Mouse (Mus musculus): ENCODE measurements around the gene Frmd4b.

DNA sequence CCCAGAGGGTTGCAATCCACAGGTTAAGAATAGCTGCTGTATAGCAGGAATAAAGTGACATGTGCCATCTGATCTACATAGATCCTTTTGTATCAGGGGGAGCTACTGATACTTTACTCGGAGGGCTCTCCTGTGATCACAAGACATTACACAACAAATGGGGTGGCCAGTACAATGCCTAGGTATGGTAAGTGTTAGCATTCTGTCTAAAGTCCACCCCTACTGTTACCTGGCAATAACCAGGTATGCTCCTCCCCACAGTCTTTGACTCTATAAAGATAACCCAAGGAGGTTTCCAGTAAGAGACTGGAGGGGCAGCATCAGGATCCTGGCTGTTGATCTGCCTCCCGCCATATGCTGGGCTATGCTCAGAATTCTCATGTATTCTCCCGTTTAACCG lies 219.4 kb downstream of the Frmd4b start:
- no peak for TF ChIP-seq POLR2A (IDR thresholded peaks at IDR 0.05; ENCODE audit: control insufficient read depth, low read depth, low read length)
- no peak for TF ChIP-seq CTCF (IDR thresholded peaks at IDR 0.05; ENCODE audit: control insufficient read depth, insufficient read depth, insufficient replicate concordance, low read depth, low read length)
